Mouse (Mus musculus) stomach, postnatal 0 days (tissue): ENCODE measurements around the gene Cc2d1b.

Experiments used
- CTCF ChIP-seq: IDR thresholded peaks from 2 replicates; pipeline ENCODE4 v1.5.1; 2016; ENCODE audit warnings: antibody characterized with exemption, low read depth, mild to moderate bottlenecking, moderate library complexity
- EP300 ChIP-seq: optimal IDR thresholded peaks from 2 replicates; pipeline ENCODE3; 2016; ENCODE audit warnings: antibody characterized with exemption

DNA sequence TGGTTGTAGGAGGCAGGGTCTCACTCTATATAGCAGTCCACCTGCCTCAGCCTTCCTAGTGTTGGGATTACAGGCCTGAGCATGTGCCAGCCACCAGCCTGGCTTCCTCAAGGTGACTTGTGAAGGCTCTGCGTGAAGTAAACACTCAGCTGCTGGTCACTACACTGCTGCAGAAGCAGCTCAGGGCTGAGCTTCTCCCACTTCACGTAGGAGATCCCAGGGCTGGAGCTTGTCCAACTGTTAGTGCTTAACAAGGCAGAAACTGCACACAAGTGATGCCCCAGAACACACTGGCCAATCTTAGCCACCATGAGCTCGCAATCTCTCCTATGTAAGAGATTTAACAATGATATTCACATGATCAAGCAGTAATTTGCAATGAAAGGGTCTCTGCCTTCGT, 15.0 kb downstream of the Cc2d1b start:
- no peak for TF ChIP-seq CTCF
- no peak for TF ChIP-seq EP300
